Mouse (Mus musculus) midbrain, embryonic 10.5 days (tissue): Measurements from ENCODE around the gene Srsf3. TPM values are rescaled to one million over a fixed set of nuclear protein-coding genes. Genes with fewer than 3 reads are reported as not detected.
"Not testable (repeated sequence)": the region's sequence is repeated elsewhere in the genome, so short reads cannot be mapped to it uniquely, and the experiment has no call there.

Source experiments
- DNase-seq: peaks from one replicate; pipeline ENCODE4 v3.0.0-alpha.2; 2017; ENCODE audit warnings: low spot score
- H3K27ac ChIP-seq: fragments of 300-500 bp; sonication (generic); replicated peaks from 2 replicates; pipeline ENCODE4 v1.5.1; 2016; ENCODE audit warnings: mild to moderate bottlenecking
- H3K27me3 ChIP-seq: fragments of 300-500 bp; sonication (generic); 2 replicates; pipeline ENCODE4 v1.6.1; 2016; ENCODE audit warnings: low read depth, mild to moderate bottlenecking; ENCODE audit not compliant: poor library complexity, severe bottlenecking
- H3K36me3 ChIP-seq: fragments of 300-500 bp; sonication (generic); 2 replicates; pipeline ENCODE4 v1.6.1; 2016; ENCODE audit warnings: mild to moderate bottlenecking, moderate library complexity
- H3K4me1 ChIP-seq: fragments of 300-500 bp; sonication (generic); 2 replicates; pipeline ENCODE4 v1.6.1; 2016
- H3K4me3 ChIP-seq: fragments of 300-500 bp; sonication (generic); 2 replicates; pipeline ENCODE4 v1.5.1; 2016; ENCODE audit warnings: mild to moderate bottlenecking, moderate library complexity
- H3K9me3 ChIP-seq: fragments of 300-500 bp; sonication (generic); replicated peaks from 2 replicates; pipeline ENCODE4 v1.6.1; 2016; ENCODE audit warnings: mild to moderate bottlenecking
- WGBS: fragments of 180-500 bp; shearing (Covaris S2); methylation state at CpG from one replicate; pipeline ENCODE4 v1.1.7; 2016; 5-methylcytosine and 5-hydroxymethylcytosine counted together
- polyA plus RNA-seq: library from polyadenylated mRNA; unstranded; fragments of >200 nt; fragmentation: Nextera tagmentation; extraction: Ambion mirVana; gene quantifications from 2 replicates; pipeline ENCODE4 v1.2.1, GENCODE M21; 2016

Gene Srsf3
- polyA plus RNA-seq: 789 and 839 TPM in 2 replicates

DNA sequence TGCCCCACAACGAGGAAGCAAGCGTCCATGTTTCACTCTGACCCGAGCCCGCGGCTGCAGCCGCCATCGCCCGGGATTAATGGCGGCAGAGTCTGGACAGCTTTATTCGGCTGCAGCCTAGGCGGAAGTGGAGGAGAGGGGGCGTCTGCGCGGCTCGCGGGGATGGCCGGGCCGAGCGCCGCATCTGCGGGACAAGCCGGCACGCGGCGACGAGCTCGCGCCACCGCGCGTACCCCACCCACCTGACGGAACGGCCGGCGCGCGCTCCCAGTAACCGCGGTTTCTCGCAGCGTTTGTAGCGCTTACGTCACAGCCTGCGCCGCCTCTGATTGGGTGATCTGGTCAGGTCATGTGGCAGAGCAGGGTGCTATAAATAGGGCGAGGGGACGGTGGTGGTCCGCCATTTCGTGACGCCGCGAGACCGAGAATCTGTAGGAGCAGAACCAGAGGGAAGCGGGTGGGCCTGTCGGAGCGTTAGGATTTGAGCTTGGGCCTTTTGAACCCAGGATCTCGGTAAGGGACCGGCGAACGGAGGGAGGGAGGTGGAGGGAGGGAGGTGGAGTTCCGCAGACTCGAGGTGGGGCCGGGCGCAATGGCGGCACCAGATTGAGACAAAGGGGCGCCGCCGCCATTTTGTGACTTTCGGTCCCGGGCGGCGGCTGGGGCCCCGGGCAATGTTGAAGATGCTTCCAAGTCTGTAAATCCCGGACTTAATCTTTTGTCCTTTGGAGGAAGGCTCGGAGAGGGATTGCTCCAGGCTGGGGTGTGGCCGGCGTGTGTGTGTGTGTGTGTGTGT, at the start of gene Srsf3:
Gene Srsf3, plus strand, starts transcription at position 355 of the 796 bp plus-strand sequence.
- under 1% methylated on average over 77 of the region's 77 CpGs for WGBS
- peak; percentile 100 for DNase-seq

DNA sequence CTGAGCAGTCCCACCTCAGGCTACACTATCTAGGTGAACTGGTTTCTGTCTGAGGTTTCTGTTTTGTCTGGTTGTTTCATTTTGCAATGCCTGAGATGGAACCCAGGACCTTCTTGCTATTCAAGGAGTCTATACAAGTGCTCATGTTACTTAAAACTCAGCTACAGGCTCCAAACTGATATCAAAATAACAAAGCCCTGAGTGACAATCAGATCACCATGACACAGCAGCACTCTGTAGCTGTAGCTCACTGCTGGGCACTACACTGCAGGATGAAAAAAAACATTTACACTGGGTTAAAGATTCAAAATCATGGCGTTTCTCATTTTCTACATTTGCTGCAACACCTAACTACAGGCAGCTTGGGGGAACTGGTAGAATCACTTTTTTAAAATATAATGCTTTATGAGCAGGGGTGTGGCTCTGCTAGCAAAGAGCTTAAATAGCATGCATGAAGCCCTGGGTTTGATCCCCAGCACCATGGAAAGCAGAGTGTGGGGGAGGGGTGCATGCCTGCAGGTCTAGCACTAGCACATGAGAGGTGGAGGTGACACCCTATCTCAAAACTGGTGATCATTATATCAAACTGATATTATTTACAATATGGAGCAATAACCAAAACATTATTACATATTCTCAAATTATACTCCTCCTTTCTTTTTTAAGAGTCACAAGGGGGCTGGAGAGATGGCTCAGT, 47.6 kb upstream of the Srsf3 start:
- Histone ChIP-seq H3K27me3 (no peaks in the 10 kb centered on the region), H3K4me1 (no peaks in the 10 kb centered on the region), H3K4me3 (no peak overlapping the region), H3K27ac (no peak overlapping the region), H3K9me3 (no peaks in the 10 kb centered on the region), H3K36me3 (peaks cover 93% of the 10 kb centered on the region)
- DNase-seq: no peak
- 74% methylated on average over 1 of the region's 1 CpGs for WGBS

More for the DNA sequence above, at the start of gene Srsf3:
- Histone ChIP-seq H3K4me3 (peak within 1 kb of the TSS; percentile 89), H3K27me3 (no peaks in the 10 kb centered on the region), H3K36me3 (peaks cover 36% of the 10 kb centered on the region), H3K4me1 (peaks cover 32% of the 10 kb centered on the region), H3K9me3 (no peaks in the 10 kb centered on the region), H3K27ac (peak within 1 kb of the TSS; percentile 99)

DNA sequence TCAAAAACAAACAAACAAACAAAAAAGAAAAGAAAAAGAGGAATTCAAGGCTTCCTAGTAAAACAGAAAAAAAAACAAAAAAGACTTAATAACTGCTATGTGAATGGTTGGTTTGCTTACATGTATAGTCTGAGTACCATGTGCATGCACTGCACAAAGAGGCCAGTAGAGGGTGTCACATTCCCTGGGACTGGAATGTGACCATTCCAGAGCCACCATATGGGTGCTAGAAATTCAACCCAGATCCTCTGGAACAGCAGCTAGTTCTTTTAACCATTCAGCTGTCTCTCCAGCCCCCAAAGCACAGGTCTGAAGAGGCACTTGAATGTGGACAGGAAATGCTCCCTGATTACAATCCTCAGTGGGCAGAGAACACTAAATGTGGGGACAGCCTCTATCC, 45.6 kb upstream of the Srsf3 start:
- DNase-seq: peak; percentile 38
- Histone ChIP-seq H3K36me3 (peaks cover 97% of the 10 kb centered on the region), H3K27me3 (no peaks in the 10 kb centered on the region), H3K27ac (no peak overlapping the region), H3K4me1 (no peaks in the 10 kb centered on the region), H3K9me3 (no peaks in the 10 kb centered on the region), H3K4me3 (no peak overlapping the region)

DNA sequence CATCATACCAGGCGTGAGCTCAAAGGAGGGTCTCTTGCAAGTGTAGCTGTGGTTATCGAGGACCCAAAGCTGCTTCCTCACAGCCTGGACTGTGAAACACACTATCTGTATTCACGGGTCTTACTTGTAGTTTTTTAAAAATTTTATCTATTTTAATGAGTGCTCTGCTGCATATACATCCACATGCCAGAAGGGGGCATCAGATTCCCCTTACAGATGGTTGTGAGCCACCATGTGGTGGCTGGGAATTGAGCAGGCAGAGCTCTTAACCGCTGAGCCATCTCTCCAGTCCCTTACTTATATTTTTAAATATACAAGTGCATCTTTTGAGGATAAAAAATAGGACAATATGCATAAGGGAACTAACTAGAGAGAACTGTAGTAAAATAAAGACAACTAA, 44.7 kb upstream of the Srsf3 start:
- Histone ChIP-seq H3K36me3 (peaks cover 97% of the 10 kb centered on the region), H3K9me3 (no peaks in the 10 kb centered on the region), H3K4me3 (no peak overlapping the region), H3K4me1 (no peaks in the 10 kb centered on the region), H3K27me3 (no peaks in the 10 kb centered on the region), H3K27ac (no peak overlapping the region)
- DNase-seq: peak; percentile 16
- WGBS: 69% methylated on average over 4 of the region's 4 CpGs

DNA sequence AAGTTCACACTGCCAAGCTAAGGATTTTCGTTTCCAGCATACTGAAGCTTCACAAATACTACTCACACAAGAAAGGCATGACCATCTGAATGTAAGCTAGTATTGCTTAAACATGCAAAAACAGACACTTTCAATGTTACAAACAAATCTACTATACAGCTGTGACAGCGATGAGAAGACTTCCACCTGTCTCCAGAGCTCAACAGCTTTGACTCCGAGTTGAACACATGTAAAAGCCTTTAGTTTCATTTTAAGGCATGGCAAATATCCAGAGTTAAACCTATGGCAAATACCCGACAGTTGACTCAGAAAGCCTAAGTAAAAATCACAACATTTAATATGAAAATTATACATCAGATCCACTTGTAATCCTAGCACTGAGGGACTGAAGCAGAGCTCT, 44.1 kb upstream of the Srsf3 start:
- H3K27me3 ChIP-seq: no peaks in the 10 kb centered on the region
- no peaks in the 10 kb centered on the region for H3K4me1 ChIP-seq
- DNase-seq: no peak
- H3K36me3 ChIP-seq: peaks cover 95% of the 10 kb centered on the region
- H3K4me3 ChIP-seq: no peak overlapping the region
- no peaks in the 10 kb centered on the region for H3K9me3 ChIP-seq
- H3K27ac ChIP-seq: no peak overlapping the region
- 89% methylated on average over 4 of the region's 4 CpGs for WGBS

DNA sequence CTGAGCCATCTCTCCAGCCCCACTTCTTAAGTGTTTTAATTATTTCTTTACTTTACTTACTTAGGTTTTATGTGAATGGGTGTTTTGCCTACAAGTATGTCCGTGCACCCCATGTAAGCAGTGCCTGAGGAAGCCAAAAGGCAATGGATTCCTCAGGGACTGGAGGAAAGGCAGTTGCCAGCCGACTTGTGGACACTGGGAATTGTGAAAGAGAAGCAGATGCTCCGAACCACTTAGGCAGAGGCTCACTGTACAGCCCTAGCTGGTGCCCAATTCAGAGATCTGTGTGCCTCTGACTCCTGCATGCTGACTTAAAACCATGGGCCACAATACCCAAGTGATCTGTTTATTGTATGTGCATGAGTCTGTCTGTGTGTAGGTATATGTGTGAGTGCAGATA, 43.4 kb upstream of the Srsf3 start:
- H3K4me1 ChIP-seq: no peaks in the 10 kb centered on the region
- H3K9me3 ChIP-seq: no peaks in the 10 kb centered on the region
- H3K36me3 ChIP-seq: peaks cover 93% of the 10 kb centered on the region
- 92% methylated on average over 3 of the region's 3 CpGs for WGBS
- H3K27me3 ChIP-seq: no peaks in the 10 kb centered on the region
- H3K4me3 ChIP-seq: no peak overlapping the region
- H3K27ac ChIP-seq: no peak overlapping the region
- no peak for DNase-seq

DNA sequence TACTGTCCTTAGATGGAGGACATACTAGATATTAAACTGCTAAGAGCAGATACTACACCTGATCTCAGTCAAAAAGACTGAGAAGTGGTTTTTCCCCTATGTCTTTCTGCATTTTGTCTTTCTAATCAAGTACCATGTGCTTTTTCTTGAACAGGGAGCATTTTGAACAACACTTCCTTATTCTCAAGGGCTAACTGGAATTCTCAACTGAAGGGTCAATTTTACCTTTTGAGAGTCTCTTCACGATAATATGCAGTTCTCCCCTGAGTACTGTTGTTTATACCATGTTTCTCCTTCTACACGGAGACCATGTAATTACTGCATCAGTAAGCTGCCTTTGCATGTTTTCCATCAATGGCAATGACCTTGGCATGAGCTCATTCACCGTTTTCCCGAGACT, 42.4 kb upstream of the Srsf3 start:
- WGBS: 91% methylated on average over 4 of the region's 4 CpGs
- Histone ChIP-seq H3K36me3 (peaks cover 94% of the 10 kb centered on the region), H3K4me3 (no peak overlapping the region), H3K4me1 (no peaks in the 10 kb centered on the region), H3K9me3 (no peaks in the 10 kb centered on the region), H3K27ac (no peak overlapping the region), H3K27me3 (no peaks in the 10 kb centered on the region)
- no peak for DNase-seq

DNA sequence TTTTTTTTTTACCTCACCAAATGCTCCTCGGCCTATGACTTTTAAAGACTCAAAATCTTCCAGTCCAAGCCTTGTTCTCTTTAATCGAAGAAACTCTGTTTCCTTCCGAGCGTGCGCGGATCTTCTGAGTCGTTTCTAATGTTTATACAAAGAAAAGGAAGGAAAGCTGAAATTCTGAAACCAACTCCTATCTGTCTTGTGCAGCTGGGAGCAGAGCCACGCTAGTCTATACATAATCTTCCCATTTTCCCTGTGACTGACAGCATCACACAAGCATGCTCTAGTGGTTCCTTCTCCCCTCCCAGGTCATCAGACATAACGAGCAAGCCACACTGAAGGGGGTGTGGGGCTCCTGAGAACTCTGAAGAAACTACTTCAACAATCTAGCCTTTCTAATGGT, 41.1 kb upstream of the Srsf3 start:
- WGBS: 94% methylated on average over 9 of the region's 9 CpGs
- H3K9me3 ChIP-seq: no peaks in the 10 kb centered on the region
- no peak overlapping the region for H3K4me3 ChIP-seq
- no peaks in the 10 kb centered on the region for H3K27me3 ChIP-seq
- peaks cover 94% of the 10 kb centered on the region for H3K36me3 ChIP-seq
- no peak for DNase-seq
- no peak overlapping the region for H3K27ac ChIP-seq
- H3K4me1 ChIP-seq: no peaks in the 10 kb centered on the region

DNA sequence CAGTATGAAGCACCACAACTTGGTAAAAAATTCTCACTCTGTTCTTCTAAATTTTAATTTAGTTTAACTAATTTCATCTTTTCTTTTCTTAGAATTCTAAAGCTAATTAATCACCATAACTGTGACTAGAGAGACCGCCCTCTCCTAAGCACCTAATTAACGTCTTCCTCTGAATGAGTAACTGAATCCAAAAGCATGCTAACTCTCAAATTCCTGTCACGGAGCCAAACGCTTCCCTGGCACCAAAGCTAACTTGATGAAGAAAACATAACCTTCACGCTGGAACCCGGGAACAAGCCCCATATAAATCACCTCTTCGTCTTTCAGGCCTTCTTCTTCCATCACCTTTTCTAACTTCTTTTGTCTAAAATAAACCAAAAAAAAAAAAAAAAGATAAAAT, 40.3 kb upstream of the Srsf3 start:
- WGBS: 91% methylated on average over 7 of the region's 7 CpGs
- peaks cover 94% of the 10 kb centered on the region for H3K36me3 ChIP-seq

DNA sequence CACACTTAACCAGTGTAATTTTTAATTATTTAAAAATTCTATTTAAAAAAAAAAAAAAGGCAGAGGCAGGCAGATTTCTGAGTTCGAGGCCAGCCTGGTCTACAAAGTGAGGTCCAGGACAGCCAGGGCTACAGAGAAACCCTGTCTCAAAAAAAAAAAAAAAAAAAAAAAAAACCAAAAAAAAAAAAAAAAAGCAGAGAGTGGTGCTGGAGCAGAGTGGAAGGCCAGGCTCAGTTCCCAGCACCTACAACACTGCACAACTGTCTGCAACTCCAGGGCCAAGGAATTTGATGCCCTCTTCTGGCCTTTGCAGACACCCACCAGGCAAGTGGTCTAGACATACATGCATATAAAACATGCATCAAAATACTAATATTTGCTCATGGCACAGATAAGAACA, 39.4 kb upstream of the Srsf3 start:
- H3K4me3 ChIP-seq, H3K27ac ChIP-seq, DNase-seq, H3K27me3 ChIP-seq, H3K4me1 ChIP-seq, H3K9me3 ChIP-seq: not testable (repeated sequence)
- H3K36me3 ChIP-seq: peaks cover 94% of the 10 kb centered on the region
- WGBS: 88% methylated on average over 1 of the region's 1 CpGs

More for the DNA sequence above, 40.3 kb upstream of the Srsf3 start:
- no peak overlapping the region for H3K4me3 ChIP-seq
- H3K9me3 ChIP-seq: no peaks in the 10 kb centered on the region
- no peaks in the 10 kb centered on the region for H3K27me3 ChIP-seq
- DNase-seq: no peak
- no peaks in the 10 kb centered on the region for H3K4me1 ChIP-seq
- no peak overlapping the region for H3K27ac ChIP-seq

DNA sequence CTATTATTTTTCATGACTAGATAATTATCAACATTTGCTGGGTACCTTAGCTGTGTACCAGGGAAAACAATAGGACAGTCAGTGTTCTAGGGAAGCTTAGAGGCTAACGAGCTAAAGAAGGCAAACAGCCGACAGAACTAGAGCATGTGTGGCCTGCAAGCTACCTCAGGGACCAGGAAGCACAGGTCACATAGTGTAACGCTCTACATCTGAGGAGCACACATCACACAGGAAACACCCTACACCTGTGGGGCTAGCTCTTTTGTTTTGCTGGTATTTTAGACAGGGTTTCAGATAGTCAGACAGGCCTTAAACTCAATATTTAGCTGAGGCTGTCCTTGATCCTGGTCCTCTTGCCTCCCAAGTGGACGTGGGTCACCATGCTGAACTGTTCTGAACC, 37.8 kb upstream of the Srsf3 start:
- WGBS: 94% methylated on average over 4 of the region's 4 CpGs
- H3K27me3 ChIP-seq: no peaks in the 10 kb centered on the region
- no peak overlapping the region for H3K4me3 ChIP-seq
- no peak for DNase-seq
- peaks cover 96% of the 10 kb centered on the region for H3K36me3 ChIP-seq
- no peak overlapping the region for H3K27ac ChIP-seq
- H3K4me1 ChIP-seq: no peaks in the 10 kb centered on the region
- H3K9me3 ChIP-seq: no peaks in the 10 kb centered on the region

DNA sequence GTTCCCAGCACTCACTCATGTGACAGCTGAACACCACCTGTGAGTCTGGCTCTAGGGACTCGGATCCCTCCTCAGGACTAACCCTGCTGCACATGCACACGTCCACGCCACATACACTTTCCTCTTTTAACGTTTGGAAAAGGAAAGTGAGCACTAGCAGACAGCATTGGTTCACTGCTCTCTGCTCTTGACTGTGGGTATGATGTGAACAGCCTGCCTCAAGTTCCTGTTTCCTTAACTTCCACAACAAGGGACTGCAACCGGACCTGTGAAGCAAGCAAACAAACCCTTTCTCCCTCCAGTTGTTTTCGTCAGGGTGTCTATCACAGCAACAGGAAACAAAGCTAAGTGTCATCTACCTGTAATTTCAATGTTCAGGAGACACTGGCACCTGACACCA, 32.0 kb upstream of the Srsf3 start:
- H3K9me3 ChIP-seq: no peaks in the 10 kb centered on the region
- no peak overlapping the region for H3K27ac ChIP-seq
- 88% methylated on average over 6 of the region's 6 CpGs for WGBS
- H3K4me1 ChIP-seq: peaks cover 5% of the 10 kb centered on the region
- peaks cover 85% of the 10 kb centered on the region for H3K36me3 ChIP-seq
- DNase-seq: no peak
- no peaks in the 10 kb centered on the region for H3K27me3 ChIP-seq
- no peak overlapping the region for H3K4me3 ChIP-seq

DNA sequence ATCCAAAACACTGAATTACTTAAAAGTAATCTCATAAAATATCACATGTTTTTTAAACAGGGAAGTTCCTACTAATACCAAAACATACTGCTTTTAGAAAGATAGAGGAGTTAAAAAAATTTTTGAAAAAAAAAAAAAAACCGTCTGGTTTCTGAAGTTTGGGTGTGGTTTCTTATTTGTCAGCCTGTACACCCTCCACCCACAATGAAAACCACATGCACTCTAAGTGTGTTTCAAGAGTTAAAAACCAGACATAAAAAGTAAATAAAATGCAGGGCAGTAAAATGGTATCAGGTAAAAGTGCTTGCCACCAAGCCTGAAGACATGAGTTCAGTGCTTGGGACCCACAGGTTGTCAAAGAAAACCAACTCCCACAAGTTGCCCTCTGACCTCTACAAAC, 28.7 kb upstream of the Srsf3 start:
- peaks cover 31% of the 10 kb centered on the region for H3K4me1 ChIP-seq
- WGBS: 73% methylated on average over 1 of the region's 1 CpGs
- H3K27ac ChIP-seq: no peak overlapping the region
- H3K36me3 ChIP-seq: peaks cover 54% of the 10 kb centered on the region
- H3K4me3 ChIP-seq: no peak overlapping the region
- DNase-seq: no peak
- no peaks in the 10 kb centered on the region for H3K27me3 ChIP-seq
- H3K9me3 ChIP-seq: no peaks in the 10 kb centered on the region
